Mouse (Mus musculus) CH12.LX (cell line): ENCODE measurements around the gene Nos1.

Experiments used
- CTCF ChIP-seq, 2 experiments: IDR thresholded peaks in 1 of 2; conservative IDR thresholded peaks in 1 of 2; 2 replicates each; pipeline ENCODE4 v1.5.1; 2011 to 2012; ENCODE audit warnings: low read depth in 2 of 2, low read length in 2 of 2, improper control_type of control experiment in 1 of 2, inconsistent platforms in 1 of 2, mild to moderate bottlenecking in 1 of 2, moderate library complexity in 1 of 2
- GABPA ChIP-seq: IDR thresholded peaks from 2 replicates; pipeline ENCODE4 v1.6.1; 2012; ENCODE audit warnings: low read depth, low read length, improper control_type of control experiment, inconsistent platforms; ENCODE audit not compliant: insufficient replicate concordance

GRCm38 (mm10) chr5:117874236-117874635 is 93.4 kb downstream of the Nos1 start:
- TF ChIP-seq CTCF (conservative IDR thresholded peaks at IDR 0.05 in 1 of 2, IDR thresholded peaks at IDR 0.05 in 1 of 2; ENCODE audit: low read depth in 2 of 2, low read length in 2 of 2): no peak
- TF ChIP-seq GABPA: no peak
